ENCODE assay signal across 8 mouse cellular contexts in genomic region chr1:136670421-136670820, GRCm38 (mm10). TPM values are rescaled to one million over a fixed set of nuclear protein-coding genes. Genes with fewer than 3 reads are reported as not detected.
DNase-seq lines count a peak whose midpoint lies in the region; ATAC-seq lines count a peak whose summit lies in the region.

No protein-coding gene starts in this region.

- H3K4me3 ChIP-seq in kidney, embryonic 16.5 days (ENCODE audit: low read length) = no peak overlapping the region
- no peak overlapping the region for H3K4me3 ChIP-seq in stomach, embryonic 15.5 days (replicated peaks)

- no peak for ATAC-seq in kidney, embryonic 16.5 days (ENCODE audit: low FRiP score, low TSS enrichment)
- no peak for ATAC-seq in stomach, embryonic 15.5 days (ENCODE audit: insufficient read depth, low FRiP score, low read depth)
- ATAC-seq in megakaryocyte-erythroid progenitor cell, adult 5-6 weeks (replicated peaks; ENCODE audit: low FRiP score, low TSS enrichment, poor library complexity, severe bottlenecking) = no peak

- intact Hi-C loops in heart, postnatal 25 days (cut with DNase I) = loop anchor here (5.0 kb wide), 1 partner anchor 43 kb away; no protein-coding TSS in a partner anchor

- no peaks in the 10 kb centered on the region for H3K27me3 ChIP-seq in kidney, embryonic 16.5 days (ENCODE audit: insufficient read depth, low read length)
- H3K27me3 ChIP-seq in stomach, embryonic 15.5 days (replicated peaks) = no peaks in the 10 kb centered on the region

- H3K4me2 ChIP-seq in kidney, embryonic 16.5 days (replicated peaks; ENCODE audit: low read depth, low read length) = peak overlapping the region; percentile 26; the same call in 1 of the 2 replicates
- H3K4me2 ChIP-seq in stomach, embryonic 15.5 days = 0 out of 2 replicates have a peak overlapping the region, but pooled peaks have one; percentile 11

- H3K9me3 ChIP-seq in kidney, embryonic 16.5 days (ENCODE audit: low read length) = no peaks in the 10 kb centered on the region
- H3K9me3 ChIP-seq in stomach, embryonic 15.5 days = no peaks in the 10 kb centered on the region

- peak; percentile 22 to 25 for DNase-seq in heart, adult 18-20 months
- DNase-seq in heart, postnatal 25 days (ENCODE audit: low spot score) = no peak
- DNase-seq in retina, postnatal 1 day = peak; percentile 49
- DNase-seq in retina, embryonic 14.5 days (ENCODE audit: low spot score) = no peak
- DNase-seq in urinary bladder, postnatal 14 days (ENCODE audit: low spot score) = no peak

- no peak overlapping the region for H3K27ac ChIP-seq in kidney, embryonic 16.5 days (ENCODE audit: low read length)
- no peak overlapping the region for H3K27ac ChIP-seq in stomach, embryonic 15.5 days

- H3K4me1 ChIP-seq in kidney, embryonic 16.5 days (ENCODE audit: insufficient read depth, low read length) = peaks cover 17% of the 10 kb centered on the region
- H3K4me1 ChIP-seq in stomach, embryonic 15.5 days = peaks cover 13% of the 10 kb centered on the region

- peak overlapping the region; percentile 36; the same call in 1 of the 2 replicates for H3K9ac ChIP-seq in kidney, embryonic 16.5 days (replicated peaks; ENCODE audit: low read length)
- no peak overlapping the region for H3K9ac ChIP-seq in stomach, embryonic 15.5 days

- WGBS in kidney, embryonic 16.5 days = 25% methylated on average over 16 of the region's 16 CpGs
- WGBS in stomach, embryonic 15.5 days = 42% methylated on average over 16 of the region's 16 CpGs

- no peaks in the 10 kb centered on the region for H3K36me3 ChIP-seq in kidney, embryonic 16.5 days (ENCODE audit: insufficient read depth, low read length)
- H3K36me3 ChIP-seq in stomach, embryonic 15.5 days = no peaks in the 10 kb centered on the region

RNA-seq across cellular contexts. Expression of gene Zfp281, which starts 45.7 kb away (rescaled TPM):
- 10 to 100 TPM in 1 of 2 experiments, 1 to 10 TPM in 1; 9.0 to 10.9 TPM for total RNA-seq in heart, adult 18-20 months (2021)
- total RNA-seq in heart, postnatal 25 days (2021) = 10 to 100 TPM; 10.1 to 12.0 TPM
- 19.5 and 20.8 TPM in 2 replicates for polyA plus RNA-seq in kidney, embryonic 16.5 days (2015; fragmentation: Nextera tagmentation; extraction: Ambion mirVana)
- polyA plus RNA-seq in stomach, embryonic 15.5 days (2015; fragmentation: Nextera tagmentation; extraction: Ambion mirVana) = 16.0 and 16.7 TPM in 2 replicates
- total RNA-seq in megakaryocyte-erythroid progenitor cell, adult 5-6 weeks (2014; fragmentation: Nextera tagmentation) = 18.6 and 20.3 TPM in 2 replicates
- total RNA-seq in megakaryocyte-erythroid progenitor cell, adult 5-6 weeks (2017) = 25.2 and 29.7 TPM in 2 replicates

Comparison
In these comparisons a context has a peak if more than half of its experiments do, and no peak if none do; other contexts are left out.
1. DNase-seq: peak in heart, adult 18-20 months (2 of 2) and retina, postnatal 1 day (single experiment); none in heart, postnatal 25 days (single experiment), retina, embryonic 14.5 days (single experiment) and urinary bladder, postnatal 14 days (single experiment).